Mouse (Mus musculus) cerebellum, adult 8-10 months (tissue): ENCODE results near the gene Cpne5.
A peak's percentile ranks its signal among the peaks of the same experiment; 100 is the strongest.
"Not testable (repeated sequence)": the region's sequence is repeated elsewhere in the genome, so short reads cannot be mapped to it uniquely, and the experiment has no call there.

ENCODE experiments used
- DNase-seq: peaks from one replicate; pipeline ENCODE4 v3.0.0; 2022

Gene Cpne5

DNA sequence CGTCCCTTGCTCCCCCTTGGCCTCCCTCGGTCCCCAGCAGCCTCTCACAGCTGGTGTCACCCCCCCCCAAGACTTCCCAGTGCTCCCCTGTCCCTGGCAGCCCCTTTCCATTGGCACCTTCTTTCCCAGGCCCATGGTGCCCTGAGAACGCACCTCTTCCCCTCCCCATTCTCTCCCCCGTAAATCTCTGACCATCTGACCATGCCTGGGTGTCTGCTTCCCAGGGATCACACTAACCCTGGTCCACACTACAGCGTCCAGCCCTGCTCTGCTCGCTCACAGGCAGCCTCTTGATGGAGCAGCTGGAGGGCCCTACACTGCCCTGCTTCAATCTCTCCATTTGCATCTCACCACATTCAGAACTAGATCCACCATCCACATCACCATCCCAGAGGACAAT is 18.5 kb upstream of the Cpne5 start:
- no peak for DNase-seq

DNA sequence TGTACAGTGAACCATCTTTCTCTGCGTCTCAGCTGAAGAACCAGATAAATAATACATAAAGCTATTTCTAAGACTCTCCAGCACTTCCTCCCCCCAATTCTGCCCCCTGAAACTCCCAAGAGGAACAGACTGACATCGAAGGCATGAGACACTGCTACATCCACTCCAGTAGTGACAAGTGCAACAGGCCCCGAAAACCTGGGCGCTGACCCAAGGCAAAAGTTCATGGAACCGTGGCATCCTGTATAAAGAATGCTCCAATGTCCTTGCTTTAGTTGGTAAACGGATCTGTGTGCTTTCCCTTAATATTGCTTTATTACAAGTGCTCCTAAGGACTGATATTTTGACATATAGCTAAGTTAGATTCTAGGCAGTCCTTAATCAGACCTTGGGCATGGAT is 16.8 kb upstream of the Cpne5 start:
- DNase-seq: not testable (repeated sequence)

DNA sequence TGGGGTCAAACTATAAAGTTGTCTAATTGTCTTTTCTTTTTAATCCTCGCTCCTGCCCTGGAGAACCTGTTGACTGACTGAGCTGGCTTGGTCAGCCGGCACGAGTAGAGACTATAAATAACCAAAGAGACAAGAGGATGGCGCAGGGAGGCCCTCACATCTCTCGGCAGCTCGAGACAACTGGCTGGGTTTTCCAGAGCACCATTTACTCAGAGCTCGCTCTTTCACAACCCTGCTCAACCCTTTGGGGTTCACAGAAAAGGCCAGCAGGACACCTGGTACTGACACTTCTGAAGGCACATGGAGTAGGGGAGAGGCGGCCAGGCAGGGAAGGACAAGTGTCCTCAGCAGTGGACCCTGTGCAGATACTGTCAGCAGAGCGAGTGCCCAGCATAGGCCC is 15.7 kb upstream of the Cpne5 start:
- no peak for DNase-seq

DNA sequence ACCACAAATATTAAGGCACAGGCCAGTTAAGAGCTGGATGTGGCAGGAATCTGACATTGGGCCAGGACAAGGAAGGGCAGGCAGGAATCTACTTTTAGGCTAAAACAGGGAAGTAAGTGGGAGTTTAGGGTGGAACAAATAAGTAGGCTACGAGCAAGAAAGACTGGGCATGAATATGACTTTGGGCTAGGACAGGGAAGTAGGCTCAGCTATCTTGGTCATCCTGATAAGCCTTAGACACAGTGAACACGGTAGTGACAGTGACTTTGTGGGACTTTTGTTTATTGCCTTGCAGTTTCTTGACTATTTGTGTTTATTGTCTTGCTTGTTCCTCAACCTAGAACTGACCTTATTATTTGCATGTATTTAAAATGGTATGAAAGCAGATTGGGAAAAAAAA is 15.3 kb upstream of the Cpne5 start:
- no peak for DNase-seq

DNA sequence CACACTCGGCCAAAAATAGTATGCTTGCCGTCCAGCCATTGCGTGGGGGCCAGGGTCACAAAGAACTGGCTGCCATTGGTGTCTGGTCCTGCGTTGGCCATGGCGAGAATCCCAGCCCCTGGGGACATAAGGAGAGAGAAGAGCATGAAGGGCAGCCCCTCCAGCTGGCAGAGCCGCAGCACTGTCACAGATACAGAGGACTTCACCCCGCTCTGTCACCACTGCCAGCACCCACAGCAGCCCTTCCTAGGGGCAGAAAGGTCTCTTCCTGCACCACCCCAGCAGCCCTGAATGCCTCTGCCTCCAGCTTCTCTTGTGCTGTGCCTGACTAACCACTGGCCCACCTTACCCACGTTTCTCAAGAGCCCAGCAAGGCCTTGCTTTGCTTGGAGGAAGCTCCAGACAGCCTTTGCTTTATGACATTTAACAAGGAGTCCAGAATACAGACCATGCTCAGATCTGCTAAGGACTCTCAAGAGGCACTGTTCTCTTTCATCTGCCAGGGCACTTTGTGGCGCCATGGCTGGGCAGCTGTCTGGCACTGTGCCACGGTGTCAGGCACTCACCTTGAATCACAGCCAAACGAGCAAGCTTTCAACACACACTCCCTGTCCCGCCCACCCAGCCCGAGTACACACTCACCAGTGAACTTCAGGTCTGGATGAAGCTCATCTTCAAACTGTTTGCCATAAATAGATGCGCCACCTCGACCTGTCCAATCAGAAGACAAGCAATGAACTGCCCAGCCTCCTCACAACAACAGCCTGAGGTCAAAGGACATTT is 13.8 kb upstream of the Cpne5 start:
- no peak for DNase-seq

GRCm38 (mm10) chr17:29251006-29251405 is 13.0 kb upstream of the Cpne5 start:
- not testable (repeated sequence) for DNase-seq

DNA sequence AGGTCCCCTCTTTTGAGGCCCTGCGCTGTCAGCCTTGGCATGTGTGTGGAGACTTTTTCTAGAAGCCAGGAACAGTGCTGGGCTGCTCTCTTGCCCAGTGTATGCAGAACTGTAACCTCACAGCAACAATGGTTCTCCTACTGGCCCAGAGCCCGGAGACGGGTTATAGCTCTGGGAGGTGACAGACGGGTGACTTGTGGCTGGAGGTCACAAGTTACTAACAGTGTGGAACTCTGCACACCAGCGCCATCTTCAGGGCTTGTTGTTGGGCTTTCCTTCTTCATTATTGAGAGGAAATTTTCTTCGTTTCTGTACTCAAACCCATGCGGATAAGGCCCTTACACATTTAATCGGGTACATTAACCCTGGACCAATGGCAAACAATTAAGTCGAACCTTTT is 11.5 kb upstream of the Cpne5 start:
- DNase-seq: no peak

DNA sequence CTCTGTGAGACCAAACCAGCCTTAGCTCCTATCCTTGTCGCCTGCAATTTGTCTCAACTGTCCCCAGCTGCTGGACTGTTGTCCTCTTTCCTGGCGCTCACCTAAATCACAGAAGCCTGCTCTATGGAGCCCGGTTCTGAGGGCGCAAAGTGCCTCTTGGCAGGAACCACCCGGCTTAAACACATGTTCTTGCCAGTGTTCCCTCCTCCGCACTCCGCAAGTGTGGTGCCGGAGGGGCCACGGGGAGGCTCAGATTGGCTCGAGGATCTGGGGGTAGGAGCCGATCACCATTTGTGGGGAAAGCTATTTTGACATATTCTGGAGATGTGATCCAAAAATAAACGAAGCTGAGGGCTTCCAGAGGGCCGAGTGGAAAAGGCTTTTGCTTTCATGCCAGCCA is 9.9 kb upstream of the Cpne5 start:
- DNase-seq: no peak

DNA sequence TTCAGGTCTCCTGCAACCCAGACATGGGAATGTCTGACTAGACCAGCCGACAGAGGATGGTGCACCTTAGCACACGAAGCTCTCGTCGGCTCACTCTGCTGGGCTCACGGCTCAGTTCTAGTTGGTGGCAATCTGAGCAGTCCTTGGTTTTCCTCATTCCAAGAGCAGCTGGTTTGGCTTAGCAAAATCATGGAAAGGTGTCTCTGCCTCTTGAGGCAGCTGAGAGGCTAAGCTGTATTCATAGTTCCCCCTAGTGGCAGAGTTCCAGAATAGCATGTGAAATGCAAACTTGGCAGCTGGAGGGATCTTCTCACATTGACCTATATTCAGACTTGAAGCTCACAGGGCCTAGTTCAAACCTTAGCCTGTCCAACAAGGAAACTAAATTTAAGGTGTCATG is 8.6 kb upstream of the Cpne5 start:
- DNase-seq: peak; percentile 45

DNA sequence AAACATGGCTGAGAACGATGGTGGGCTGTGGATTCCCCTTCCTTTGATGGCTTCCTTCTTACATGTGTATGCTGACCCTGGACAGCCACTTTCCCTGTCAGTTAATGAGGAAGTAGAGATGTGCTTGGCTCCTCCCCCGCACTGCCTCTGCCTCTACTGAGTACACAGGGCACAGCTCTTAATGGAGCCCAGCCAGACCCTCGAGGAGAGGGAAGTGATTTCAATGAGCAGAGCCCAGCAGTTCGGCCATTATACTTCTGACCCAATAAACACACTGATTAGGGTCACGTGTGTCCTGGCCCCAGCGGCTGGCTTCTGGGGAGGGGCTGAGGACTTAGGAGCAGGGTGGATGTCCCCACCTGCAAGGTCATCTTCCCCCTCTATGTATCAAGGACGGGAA is 7.8 kb upstream of the Cpne5 start:
- no peak for DNase-seq

DNA sequence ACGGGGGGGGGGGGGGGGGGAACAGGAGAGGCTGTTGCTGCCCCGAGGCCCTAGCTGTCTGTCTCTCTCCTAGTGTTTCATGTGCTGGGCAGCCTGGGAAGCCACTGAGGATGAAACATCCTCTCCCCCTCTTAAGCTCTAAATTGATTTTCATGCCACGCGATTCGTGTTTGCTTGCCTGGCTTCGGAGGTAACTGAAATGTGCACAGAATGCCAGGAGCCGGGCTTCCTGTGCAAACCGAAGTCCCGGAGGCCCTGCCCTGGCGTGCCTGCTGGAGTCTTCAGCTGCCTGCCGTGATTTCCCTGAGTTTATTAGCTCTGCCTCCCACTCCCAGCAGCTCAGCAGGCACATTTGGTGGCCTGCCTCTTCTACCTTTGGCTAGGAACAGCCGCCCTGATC is 6.9 kb upstream of the Cpne5 start:
- no peak for DNase-seq

DNA sequence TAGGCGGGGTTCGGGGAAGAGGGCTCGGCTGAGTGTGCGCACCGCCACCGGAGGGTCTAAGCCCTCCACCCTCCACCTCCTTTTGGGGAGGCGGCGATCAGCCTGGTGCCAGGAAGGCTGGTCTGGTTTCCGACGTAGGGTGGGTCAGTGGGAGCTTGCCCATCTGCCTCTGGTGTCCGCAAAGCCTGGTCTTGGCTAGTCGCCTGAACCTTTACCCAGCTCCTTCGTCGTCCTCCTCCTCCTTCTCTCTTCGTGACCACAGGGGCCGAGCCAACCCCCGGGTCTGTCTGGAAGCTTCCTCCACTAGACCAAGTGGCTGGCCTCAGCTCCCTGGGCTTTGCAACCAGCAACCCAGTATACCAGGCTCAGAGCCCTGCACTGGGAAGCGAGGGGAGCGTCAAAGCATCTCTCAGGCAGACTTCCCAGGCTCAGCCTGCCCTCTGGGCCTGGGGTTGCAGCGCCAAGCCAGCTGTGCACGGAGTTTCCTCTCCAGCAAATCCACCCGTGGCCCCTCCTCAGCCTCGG is 516 bp upstream of the Cpne5 start:
- DNase-seq: no peak

DNA sequence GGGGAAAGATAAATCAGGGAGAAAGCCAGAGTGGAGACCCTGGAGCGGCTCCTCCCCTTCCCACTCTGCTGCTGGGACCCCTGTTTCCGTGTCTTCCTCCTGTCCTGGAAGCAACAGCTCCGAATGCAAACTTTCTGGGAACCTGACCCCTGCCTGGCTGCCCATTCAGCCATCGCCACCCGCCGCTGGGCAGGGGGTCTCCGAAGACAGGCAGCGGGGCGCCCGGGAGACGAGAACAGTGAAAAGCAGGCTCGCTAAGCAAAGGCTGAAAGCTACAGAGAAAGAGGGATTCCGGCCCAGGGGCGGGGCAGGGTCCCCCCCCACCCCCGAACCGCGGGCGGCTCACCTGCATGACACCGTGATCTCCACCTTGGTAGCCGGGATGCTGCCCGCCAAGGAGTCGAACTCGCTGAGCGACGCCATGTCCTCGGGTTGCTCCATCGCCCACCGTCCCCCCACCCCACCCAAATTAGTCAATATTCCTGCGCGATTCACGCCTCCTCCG is 648 bp downstream of the Cpne5 start:
- DNase-seq: no peak

DNA sequence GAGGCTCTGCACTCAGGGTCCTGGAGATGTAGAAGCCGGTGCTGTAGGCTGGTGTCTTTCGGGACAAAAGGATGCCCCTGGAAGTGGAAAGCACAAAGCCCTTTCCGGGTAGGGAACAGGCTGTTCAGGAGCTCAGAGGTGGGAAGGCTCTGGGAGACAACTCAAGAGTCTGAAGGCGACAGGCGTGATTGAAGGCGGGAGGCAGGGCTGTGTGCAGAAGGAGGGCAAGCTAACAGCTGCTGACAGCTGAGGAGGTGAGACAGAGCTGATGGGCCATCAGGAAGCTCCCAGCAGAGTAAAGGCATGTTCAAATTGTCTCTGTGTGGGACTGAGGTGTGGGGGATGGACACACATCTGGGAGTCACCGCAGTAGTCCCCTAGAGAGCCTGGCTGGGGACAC is 1.9 kb downstream of the Cpne5 start:
- no peak for DNase-seq

- no peak for DNase-seq
Observed at GRCm38 (mm10) chr17:29231109-29231508, 6.9 kb downstream of the Cpne5 start.

DNA sequence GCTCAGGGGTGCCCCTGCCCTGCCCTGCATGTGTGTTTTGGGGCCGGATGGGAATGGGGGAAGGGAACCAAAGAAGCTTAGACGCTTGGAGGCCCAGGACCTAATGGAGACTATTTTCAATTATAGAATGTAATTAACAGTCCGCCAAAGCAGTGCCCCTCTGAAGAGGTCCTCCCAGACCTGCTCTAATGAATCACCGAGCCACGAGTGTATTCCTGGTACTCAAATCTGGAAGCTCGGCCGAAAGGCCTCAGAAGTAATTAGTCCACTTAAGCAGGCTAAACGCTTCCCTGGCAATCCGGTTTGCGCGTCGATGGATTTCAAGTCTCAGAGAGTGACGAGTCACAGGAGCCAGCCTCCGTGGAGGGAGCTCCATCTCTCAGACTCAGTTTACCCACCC is 17.3 kb downstream of the Cpne5 start:
- DNase-seq: no peak

DNA sequence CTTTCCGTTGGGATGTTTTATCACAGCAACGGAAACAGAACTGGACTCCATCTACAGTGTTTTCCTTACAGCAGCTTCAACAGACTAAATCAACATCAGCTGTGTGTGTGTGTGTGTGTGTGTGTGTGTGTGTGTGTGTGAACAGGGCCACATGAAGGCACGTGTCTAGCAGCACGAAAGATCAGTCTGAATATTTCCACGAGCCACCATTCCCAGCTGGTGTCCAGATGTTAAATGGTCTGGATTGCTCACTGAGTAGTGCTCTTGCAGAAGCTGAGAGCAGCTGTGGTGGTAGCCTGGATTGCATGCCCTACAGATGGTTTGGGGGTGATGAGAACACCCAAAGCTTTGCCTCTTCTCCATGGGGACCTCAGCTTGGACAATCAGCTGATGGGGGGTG is 19.9 kb downstream of the Cpne5 start:
- no peak for DNase-seq

DNA sequence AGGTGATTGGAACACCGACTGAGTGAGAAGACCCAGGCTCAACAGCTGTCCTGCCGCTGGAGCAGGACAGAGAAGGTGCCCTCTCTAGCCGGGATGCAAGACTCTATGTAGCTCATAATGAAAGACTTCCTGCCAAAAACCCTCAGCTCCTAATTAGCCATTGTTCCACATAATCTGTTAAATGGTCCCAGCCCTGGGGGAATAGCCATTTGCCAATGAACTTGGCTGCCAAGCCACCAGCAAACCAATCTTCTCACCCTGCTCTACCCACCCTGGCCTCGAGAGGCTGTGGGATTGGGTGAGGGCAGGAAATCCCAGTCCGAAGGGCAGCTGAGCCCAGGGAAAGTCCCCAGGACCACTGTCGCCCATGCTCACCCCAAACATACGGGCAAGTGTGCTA is 21.9 kb downstream of the Cpne5 start:
- DNase-seq: no peak

- no peak for DNase-seq
Observed at GRCm38 (mm10) chr17:29214655-29215054, 23.3 kb downstream of the Cpne5 start.

DNA sequence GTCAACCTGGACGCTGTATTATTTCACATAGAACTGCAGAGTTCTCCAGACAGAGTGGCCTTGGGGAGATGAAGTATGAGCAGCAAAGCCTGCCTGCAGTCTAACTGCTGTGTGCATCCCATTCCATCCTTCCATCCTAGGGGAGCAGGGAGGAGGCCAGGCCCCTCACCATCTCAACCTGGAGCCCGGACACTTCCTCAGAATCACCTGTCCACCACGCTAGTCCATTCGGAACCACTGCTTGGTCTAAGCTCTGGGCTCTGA is 23.8 kb downstream of the Cpne5 start:
- no peak for DNase-seq

- DNase-seq: no peak
Observed at GRCm38 (mm10) chr17:29213381-29214192, 24.4 kb downstream of the Cpne5 start.

DNA sequence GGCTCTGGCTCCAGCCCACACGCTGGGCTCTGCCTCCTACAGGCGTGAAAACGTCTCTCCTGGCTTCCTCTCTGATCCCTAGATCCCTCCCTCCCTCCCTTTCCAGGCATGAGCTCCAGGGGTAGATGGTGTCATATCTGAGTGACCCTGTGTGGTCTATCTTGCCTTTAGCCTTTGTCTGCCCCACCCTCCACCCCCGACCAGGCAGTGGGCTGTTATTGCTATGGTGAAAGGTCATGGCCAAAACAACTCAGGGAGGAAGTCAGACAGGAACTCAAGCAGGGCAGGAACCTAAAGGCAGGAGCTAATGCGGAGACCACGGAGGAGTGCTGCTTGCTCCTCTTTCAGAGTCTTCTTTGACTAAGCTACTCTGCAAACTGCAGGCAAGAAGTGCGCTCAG is 26.1 kb downstream of the Cpne5 start:
- no peak for DNase-seq

GRCm38 (mm10) chr17:29210037-29210436 is 27.9 kb downstream of the Cpne5 start:
- no peak for DNase-seq

DNA sequence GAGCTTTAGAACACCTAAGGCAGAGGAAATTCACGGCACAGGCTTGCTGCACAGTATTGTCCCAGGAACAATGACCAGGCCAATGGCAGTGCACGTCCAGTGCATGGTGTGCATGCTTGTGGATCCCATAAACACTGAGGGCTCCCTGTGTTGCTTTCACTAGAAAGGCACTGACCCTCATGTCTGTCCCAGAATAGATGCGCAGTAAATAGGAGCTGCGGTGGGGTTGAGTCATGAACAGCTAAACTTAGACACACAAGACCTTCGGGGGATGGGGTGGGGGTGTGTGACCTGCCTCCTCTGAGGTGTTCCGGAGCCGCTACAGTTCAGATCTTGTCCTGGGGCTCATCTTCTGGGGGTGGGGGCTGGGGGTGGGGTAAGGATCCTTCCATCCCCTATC is 31.9 kb downstream of the Cpne5 start:
- no peak for DNase-seq
